Mouse (Mus musculus) myocyte (in vitro differentiated cells): Measurements from ENCODE around the gene Epas1. TPM values are rescaled to one million over a fixed set of nuclear protein-coding genes. Genes with fewer than 3 reads are reported as not detected.

Experiments used
- H3K27me3 ChIP-seq: one replicate; pipeline ENCODE4 v1.6.1; 2011; ENCODE audit not compliant: control insufficient read depth, insufficient read depth, insufficient read length
- H3K36me3 ChIP-seq: one replicate; pipeline ENCODE4 v1.6.1; 2011; ENCODE audit not compliant: control insufficient read depth, insufficient read depth
- H3K4me2 ChIP-seq: one replicate; pipeline ENCODE4 v1.6.1; 2011; ENCODE audit warnings: low read depth, control low read depth
- H3K4me3 ChIP-seq: one replicate; pipeline ENCODE4 v1.5.1; 2011; ENCODE audit warnings: mild to moderate bottlenecking, control low read depth, moderate library complexity
- H3K79me2 ChIP-seq: one replicate; pipeline ENCODE4 v1.6.1; 2011; ENCODE audit not compliant: control insufficient read depth, insufficient read depth
- H3ac ChIP-seq: one replicate; pipeline ENCODE4 v1.6.1; 2011; ENCODE audit not compliant: control insufficient read depth, insufficient read length
- CEBPB ChIP-seq: IDR thresholded peaks from 2 replicates; pipeline ENCODE4 v1.6.1; 2011; ENCODE audit warnings: mild to moderate bottlenecking, moderate library complexity; ENCODE audit not compliant: poor library complexity, insufficient read depth, severe bottlenecking
- E2F4 ChIP-seq: IDR thresholded peaks from one replicate; pipeline ENCODE4 v1.6.1; 2011; ENCODE audit warnings: mild to moderate bottlenecking, control low read depth, moderate library complexity; ENCODE audit not compliant: insufficient read depth
- MAX ChIP-seq: IDR thresholded peaks from one replicate; pipeline ENCODE4 v1.6.1; 2011; ENCODE audit warnings: low read depth, mild to moderate bottlenecking, control low read depth
- MYOD1 ChIP-seq, 3 experiments: IDR thresholded peaks; one replicate each; pipeline ENCODE4 v1.6.1; 2011; ENCODE audit warnings: control low read depth in 2 of 3, low read depth in 2 of 3, mild to moderate bottlenecking in 2 of 3, moderate library complexity in 1 of 3; ENCODE audit not compliant: insufficient read length in 2 of 3, control insufficient read depth in 1 of 3
- MYOG ChIP-seq, 3 experiments: IDR thresholded peaks; one replicate each; pipeline ENCODE4 v1.6.1; 2011; ENCODE audit warnings: control low read depth in 2 of 3, low read depth in 2 of 3, mild to moderate bottlenecking in 2 of 3; ENCODE audit not compliant: insufficient read length in 2 of 3, control insufficient read depth in 1 of 3, insufficient read depth in 1 of 3
- POLR2A ChIP-seq: IDR thresholded peaks from one replicate; pipeline ENCODE4 v1.6.1; 2011; ENCODE audit warnings: low read depth, mild to moderate bottlenecking, control low read depth, moderate library complexity; ENCODE audit not compliant: insufficient read length
- POLR2AphosphoS2 ChIP-seq: IDR thresholded peaks from one replicate; pipeline ENCODE4 v1.6.1; 2011; ENCODE audit warnings: low read depth, control low read depth; ENCODE audit not compliant: insufficient read length
- REST ChIP-seq: IDR thresholded peaks from one replicate; pipeline ENCODE4 v1.6.1; 2011; ENCODE audit warnings: mild to moderate bottlenecking, control low read depth, moderate library complexity; ENCODE audit not compliant: insufficient read depth, insufficient read length
- SRF ChIP-seq: IDR thresholded peaks from one replicate; pipeline ENCODE4 v1.6.1; 2011; ENCODE audit warnings: low read depth; ENCODE audit not compliant: control insufficient read depth, insufficient read length
- TCF12 ChIP-seq: IDR thresholded peaks from one replicate; pipeline ENCODE4 v1.6.1; 2011; ENCODE audit warnings: mild to moderate bottlenecking, control low read depth; ENCODE audit not compliant: poor library complexity, insufficient read depth, severe bottlenecking
- TCF3 ChIP-seq: IDR thresholded peaks from one replicate; pipeline ENCODE4 v1.6.1; 2011; ENCODE audit warnings: low read depth, control low read depth; ENCODE audit not compliant: insufficient read length
- USF1 ChIP-seq: IDR thresholded peaks from one replicate; pipeline ENCODE4 v1.6.1; 2011; ENCODE audit warnings: low read depth, mild to moderate bottlenecking, control low read depth, moderate library complexity
- polyA plus RNA-seq: library from polyadenylated mRNA; unstranded; fragments of >200 nt; fragmentation: generic; extraction: Trizol; gene quantifications from one replicate; pipeline ENCODE4 v1.2.1, GENCODE M21; 2012; ENCODE audit warnings: missing spikeins

The Epas1 gene
- polyA plus RNA-seq, 1 experiment: 0.06 TPM

GRCm38 (mm10) chr17:86798460-86798859 lies 45.0 kb downstream of the Epas1 start:
- no peak for TF ChIP-seq MYOG (IDR thresholded peaks at IDR 0.05; ENCODE audit: control insufficient read depth in 1 of 3, insufficient read depth in 1 of 3, insufficient read length in 2 of 3, low read depth in 2 of 3)
- TF ChIP-seq MYOD1 (IDR thresholded peaks at IDR 0.05; ENCODE audit: control insufficient read depth in 1 of 3, insufficient read length in 2 of 3, low read depth in 2 of 3): no peak
- TF ChIP-seq TCF12: no peak
- no peak for TF ChIP-seq E2F4
- TF ChIP-seq CEBPB: no peak
- TF ChIP-seq POLR2A: no peak
- no peak for TF ChIP-seq USF1
- no peak for TF ChIP-seq POLR2AphosphoS2
- no peak for TF ChIP-seq SRF
- H3K4me3 ChIP-seq: no peak overlapping the region
- peaks cover 3% of the 10 kb centered on the region for H3K27me3 ChIP-seq
- H3K79me2 ChIP-seq: no peaks in the 10 kb centered on the region
- H3K36me3 ChIP-seq: no peaks in the 10 kb centered on the region
- no peak overlapping the region for H3ac ChIP-seq
- no peak overlapping the region for H3K4me2 ChIP-seq

- Histone ChIP-seq H3K27me3 (no peaks in the 10 kb centered on the region), H3ac (no peak overlapping the region), H3K36me3 (no peaks in the 10 kb centered on the region), H3K4me2 (no peak overlapping the region), H3K79me2 (no peaks in the 10 kb centered on the region), H3K4me3 (no peak overlapping the region)
- no peak for TF ChIP-seq SRF
- TF ChIP-seq CEBPB: no peak
- TF ChIP-seq TCF12: no peak
- TF ChIP-seq MAX: no peak
- TF ChIP-seq POLR2AphosphoS2: no peak
These were observed 45.5 kb downstream of the Epas1 start for GRCm38 (mm10) chr17:86798951-86799350.

- Histone ChIP-seq H3K79me2 (no peaks in the 10 kb centered on the region), H3K27me3 (no peaks in the 10 kb centered on the region), H3K36me3 (no peaks in the 10 kb centered on the region), H3K4me2 (no peak overlapping the region), H3ac (no peak overlapping the region), H3K4me3 (no peak overlapping the region)
- no peak for TF ChIP-seq POLR2A
- TF ChIP-seq REST: no peak
- no peak for TF ChIP-seq POLR2AphosphoS2
- no peak for TF ChIP-seq CEBPB
- TF ChIP-seq MAX: no peak
- TF ChIP-seq MYOD1 (IDR thresholded peaks at IDR 0.05; ENCODE audit: control insufficient read depth in 1 of 3, insufficient read length in 2 of 3, low read depth in 2 of 3): no peak
- TF ChIP-seq TCF3: no peak
- TF ChIP-seq MYOG (IDR thresholded peaks at IDR 0.05; ENCODE audit: control insufficient read depth in 1 of 3, insufficient read depth in 1 of 3, insufficient read length in 2 of 3, low read depth in 2 of 3): no peak
- no peak for TF ChIP-seq SRF
These were observed 47.0 kb downstream of the Epas1 start for GRCm38 (mm10) chr17:86800535-86800934.

DNA sequence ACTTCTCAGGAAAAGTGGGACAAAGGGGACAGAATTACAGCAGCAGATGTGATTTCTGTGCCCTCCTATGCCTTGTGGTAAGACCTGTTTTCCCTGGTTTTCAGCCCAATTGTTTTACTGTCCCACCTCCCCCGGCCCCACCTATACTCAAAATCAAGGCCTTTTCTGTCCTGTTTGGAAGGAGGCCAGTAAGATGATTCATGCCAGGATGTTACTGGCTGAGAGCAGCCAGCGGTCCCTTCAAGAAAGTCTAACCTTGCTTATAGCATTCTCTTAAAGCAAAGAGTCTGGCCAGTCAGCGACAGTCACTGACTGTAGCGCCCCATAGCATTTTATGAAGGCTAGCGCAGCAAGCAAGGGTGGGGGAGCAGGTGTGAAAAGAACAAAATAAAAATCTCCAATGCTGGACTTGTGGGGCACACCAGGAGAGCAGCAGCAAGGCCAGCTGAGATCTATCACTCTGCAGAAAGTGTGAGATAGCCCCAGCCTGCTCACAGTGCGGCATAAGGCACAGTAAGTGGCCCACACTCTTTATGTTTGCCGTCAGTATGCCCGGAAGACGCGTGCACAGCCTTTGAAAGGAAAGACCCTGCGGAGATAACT lies 47.8 kb downstream of the Epas1 start:
- no peaks in the 10 kb centered on the region for H3K27me3 ChIP-seq
- no peak overlapping the region for H3ac ChIP-seq
- no peaks in the 10 kb centered on the region for H3K36me3 ChIP-seq
- no peaks in the 10 kb centered on the region for H3K79me2 ChIP-seq
- H3K4me2 ChIP-seq: no peak overlapping the region
- TF ChIP-seq TCF3 (no peak), MYOG (IDR thresholded peaks at IDR 0.05; ENCODE audit: control insufficient read depth in 1 of 3, insufficient read depth in 1 of 3, insufficient read length in 2 of 3, low read depth in 2 of 3) (no peak), MYOD1 (IDR thresholded peaks at IDR 0.05; ENCODE audit: control insufficient read depth in 1 of 3, insufficient read length in 2 of 3, low read depth in 2 of 3) (no peak), MAX (no peak), POLR2AphosphoS2 (no peak)
- H3K4me3 ChIP-seq: no peak overlapping the region

DNA sequence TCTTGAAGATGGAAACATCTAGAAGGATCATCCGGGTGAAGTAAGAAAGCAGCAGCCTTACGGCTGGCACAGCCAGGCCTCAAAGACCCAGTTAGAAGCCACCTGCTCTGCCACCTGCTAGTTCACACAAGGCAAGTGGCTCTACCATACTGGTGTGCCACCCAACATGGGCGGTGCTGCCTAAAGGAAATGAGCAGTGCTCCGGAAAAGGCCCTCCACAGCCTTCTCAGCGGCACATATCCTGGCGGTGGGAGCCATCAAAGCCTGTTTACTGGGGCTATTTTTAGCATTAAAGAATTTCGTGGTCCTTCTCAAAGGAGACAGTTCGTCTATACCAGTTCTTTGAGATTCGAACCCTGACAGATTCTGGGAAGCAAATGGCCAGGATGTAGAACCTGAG lies 48.4 kb downstream of the Epas1 start:
- TF ChIP-seq MAX (no peak), E2F4 (no peak), USF1 (no peak), SRF (no peak), POLR2A (no peak), MYOD1 (IDR thresholded peaks at IDR 0.05; ENCODE audit: control insufficient read depth in 1 of 3, insufficient read length in 2 of 3, low read depth in 2 of 3) (no peak), REST (no peak), CEBPB (no peak), POLR2AphosphoS2 (no peak), TCF3 (no peak), MYOG (IDR thresholded peaks at IDR 0.05; ENCODE audit: control insufficient read depth in 1 of 3, insufficient read depth in 1 of 3, insufficient read length in 2 of 3, low read depth in 2 of 3) (no peak), TCF12 (no peak)
- Histone ChIP-seq H3K79me2 (no peaks in the 10 kb centered on the region), H3K4me3 (no peak overlapping the region), H3K4me2 (no peak overlapping the region), H3K36me3 (no peaks in the 10 kb centered on the region), H3K27me3 (no peaks in the 10 kb centered on the region), H3ac (no peak overlapping the region)
